Mouse (Mus musculus) testis, adult 2 months (tissue): ENCODE data around the gene Prtg.

ENCODE experiments used
- CTCF ChIP-seq: fragments of 200-500 bp; IDR thresholded peaks from 2 replicates; pipeline ENCODE4 v1.5.1; 2012; ENCODE audit warnings: low read depth, mild to moderate bottlenecking, inconsistent platforms, low read length, moderate library complexity; ENCODE audit not compliant: control insufficient read depth, insufficient read depth, insufficient replicate concordance
- POLR2A ChIP-seq: fragments of 200-500 bp; IDR thresholded peaks from 2 replicates; pipeline ENCODE4 v1.6.1; 2012; ENCODE audit warnings: low read depth, mild to moderate bottlenecking, inconsistent platforms, low read length, moderate library complexity; ENCODE audit not compliant: control insufficient read depth

DNA sequence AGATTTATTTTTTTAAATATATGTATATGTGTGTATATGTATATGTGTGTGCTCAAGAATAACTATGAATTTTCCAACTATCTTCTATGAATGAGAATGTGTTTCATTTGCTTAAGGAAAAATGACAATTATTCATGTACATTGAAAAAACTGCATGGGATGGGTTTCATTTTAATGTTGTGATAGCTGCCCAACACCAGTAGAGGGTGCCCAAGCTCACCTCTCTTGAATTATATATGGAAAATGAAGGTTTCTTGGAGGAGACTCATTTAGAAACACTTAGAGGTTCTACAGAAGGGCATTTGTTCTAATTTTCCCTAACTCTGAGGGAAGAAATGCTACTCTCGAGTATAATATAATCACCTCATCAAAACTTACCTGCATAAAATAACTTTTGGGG lies 83.1 kb downstream of the Prtg start:
- TF ChIP-seq CTCF, result no peak
- no peak for TF ChIP-seq POLR2A
